19 mouse cellular contexts compared by ENCODE assay signal in genomic region chr19:44005025-44005424, GRCm38 (mm10). TPM values are rescaled to one million over a fixed set of nuclear protein-coding genes. Genes with fewer than 3 reads are reported as not detected.
"Had no signal": no experiment of that assay in that cellular context is flagged by ENCODE, and none has a peak within 500 bp of the region (broad histone marks: within the 10 kb centered on the region; RNA-seq: fewer than 3 reads in every experiment).

No protein-coding gene starts in this region.

- H3K9me3 ChIP-seq: midbrain, embryonic 10.5 days; midbrain, embryonic 12.5 days; neural tube, embryonic 12.5 days had no signal

- H3K4me2 ChIP-seq: lung, embryonic 14.5 days; midbrain, embryonic 12.5 days; neural tube, embryonic 12.5 days had no signal

- H3K9ac ChIP-seq: lung, embryonic 14.5 days; midbrain, embryonic 12.5 days; neural tube, embryonic 12.5 days had no signal

- H3K4me1 ChIP-seq: midbrain, embryonic 10.5 days; midbrain, embryonic 12.5 days; neural tube, embryonic 12.5 days had no signal

- H3K4me3 ChIP-seq: midbrain, embryonic 10.5 days; midbrain, embryonic 12.5 days; neural tube, embryonic 12.5 days had no signal

- H3K27ac ChIP-seq: midbrain, embryonic 10.5 days; midbrain, embryonic 12.5 days; neural tube, embryonic 12.5 days had no signal

- H3K36me3 ChIP-seq: midbrain, embryonic 10.5 days; midbrain, embryonic 12.5 days; neural tube, embryonic 12.5 days had no signal

- DNase-seq: lung, adult 18-20 months; lung, embryonic 14.5 days; lung, postnatal 10 days; lung, postnatal 4 days; midbrain, embryonic 14.5 days; right cerebral cortex, postnatal 25 days; right cerebral cortex, postnatal 4 days; spleen, adult 18-20 months; thymus, adult 18-20 months; thymus, postnatal 14 days; thymus, postnatal 36 days had no signal

- ATAC-seq: midbrain, embryonic 16.5 days had no signal

- H3K27me3 ChIP-seq: midbrain, embryonic 12.5 days; neural tube, embryonic 12.5 days had no signal

RNA-seq across cellular contexts. Expression of gene Cpn1, which starts 18.7 kb away (rescaled TPM):
- total RNA-seq: megakaryocyte-erythroid progenitor cell, adult 5-6 weeks; neutrophil, adult 5-6 weeks had no signal

RNA-seq across cellular contexts. Expression of gene Cyp2c23, which starts 24.0 kb away (rescaled TPM):
- total RNA-seq: megakaryocyte, adult 5-6 weeks; megakaryocyte-erythroid progenitor cell, adult 5-6 weeks; neutrophil, adult 5-6 weeks had no signal
- polyA plus RNA-seq: midbrain, embryonic 10.5 days; midbrain, embryonic 12.5 days; midbrain, embryonic 14.5 days; midbrain, embryonic 16.5 days; neural tube, embryonic 12.5 days; neural tube, embryonic 14.5 days had no signal
